Mouse (Mus musculus): Measurements from ENCODE around the gene Olfr136. TPM values are rescaled to one million over a fixed set of nuclear protein-coding genes. Genes with fewer than 3 reads are reported as not detected.

Olfr136 gene
- polyA plus RNA-seq (2015; fragmentation: Nextera tagmentation; extraction: Ambion mirVana) = not detected in 2 replicates

- no peak within 1 kb of the TSS for H3K27ac ChIP-seq (ENCODE audit: low read length)
- H3K4me3 ChIP-seq (replicated peaks; ENCODE audit: low read length) = no peak within 1 kb of the TSS
- no peak within 1 kb of the TSS for H3K4me2 ChIP-seq (ENCODE audit: low read length)
- H3K9ac ChIP-seq (replicated peaks; ENCODE audit: low read depth, low read length) = no peak within 1 kb of the TSS
- no peaks in the 10 kb centered on the region for H3K9me3 ChIP-seq (ENCODE audit: control insufficient read depth, low read length)
- no peaks in the 10 kb centered on the region for H3K4me1 ChIP-seq (replicated peaks; ENCODE audit: control insufficient read depth, insufficient read depth, low read length)
- H3K27me3 ChIP-seq (replicated peaks; ENCODE audit: control insufficient read depth, insufficient read depth, low read length) = no peaks in the 10 kb centered on the region
- ATAC-seq = no peak
- no peaks in the 10 kb centered on the region for H3K36me3 ChIP-seq (ENCODE audit: control insufficient read depth, insufficient read depth)
Observed at GRCm38 (mm10) chr17:38329531-38329930, at the start of gene Olfr136. TSS of gene Olfr136 (plus strand) at chr17:38329831.

GRCm38 (mm10) chr17:38307470-38307869 is 22.2 kb upstream of the Olfr136 start, which contains the start of gene Olfr137:
TSS of gene Olfr137 (minus strand) at chr17:38307570.
- Histone ChIP-seq H3K27me3 (replicated peaks; ENCODE audit: control insufficient read depth, insufficient read depth, low read length) (no peaks in the 10 kb centered on the region), H3K4me2 (ENCODE audit: low read length) (no peak within 1 kb of the TSS), H3K9ac (replicated peaks; ENCODE audit: low read depth, low read length) (no peak within 1 kb of the TSS), H3K36me3 (ENCODE audit: control insufficient read depth, insufficient read depth) (no peaks in the 10 kb centered on the region), H3K27ac (ENCODE audit: low read length) (no peak within 1 kb of the TSS), H3K4me1 (replicated peaks; ENCODE audit: control insufficient read depth, insufficient read depth, low read length) (no peaks in the 10 kb centered on the region), H3K9me3 (ENCODE audit: control insufficient read depth, low read length) (no peaks in the 10 kb centered on the region; the same call in 1 of the 2 replicates), H3K4me3 (replicated peaks; ENCODE audit: low read length) (no peak within 1 kb of the TSS)
- no peak for ATAC-seq

Other genes with a start within 250 kb of the Olfr136 start
- not detected in 2 replicates for gene Olfr131, start 241.1 kb upstream of the Olfr136 start, polyA plus RNA-seq (2015; fragmentation: Nextera tagmentation; extraction: Ambion mirVana)
- not detected in 2 replicates for gene Olfr132, start 195.3 kb upstream of the Olfr136 start, polyA plus RNA-seq (2015; fragmentation: Nextera tagmentation; extraction: Ambion mirVana)
- gene Olfr133, start 184.6 kb upstream of the Olfr136 start, polyA plus RNA-seq (2015; fragmentation: Nextera tagmentation; extraction: Ambion mirVana) = not detected in 2 replicates
- not detected in 2 replicates for gene Olfr134, start 158.4 kb upstream of the Olfr136 start, polyA plus RNA-seq (2015; fragmentation: Nextera tagmentation; extraction: Ambion mirVana)
- not detected in 2 replicates for gene Olfr135, start 125.5 kb upstream of the Olfr136 start, polyA plus RNA-seq (2015; fragmentation: Nextera tagmentation; extraction: Ambion mirVana)
- not detected in 2 replicates for gene Olfr138, start 68.8 kb upstream of the Olfr136 start, polyA plus RNA-seq (2015; fragmentation: Nextera tagmentation; extraction: Ambion mirVana)
- gene Olfr137, start 22.3 kb upstream of the Olfr136 start, polyA plus RNA-seq (2015; fragmentation: Nextera tagmentation; extraction: Ambion mirVana) = not detected in 2 replicates
- not detected in 2 replicates for gene Esp36, start 90.4 kb downstream of the Olfr136 start, polyA plus RNA-seq (2015; fragmentation: Nextera tagmentation; extraction: Ambion mirVana)
- not detected in 2 replicates for gene Esp34, start 224.4 kb downstream of the Olfr136 start, polyA plus RNA-seq (2015; fragmentation: Nextera tagmentation; extraction: Ambion mirVana)

All from forebrain, embryonic 16.5 days (tissue).